Mouse (Mus musculus): ENCODE measurements around the gene Tenm2. TPM values are rescaled to one million over a fixed set of nuclear protein-coding genes. Genes with fewer than 3 reads are reported as not detected.

Gene Tenm2
- polyA plus RNA-seq, 1 experiment from 2014 or later, result 2.8 TPM

DNA sequence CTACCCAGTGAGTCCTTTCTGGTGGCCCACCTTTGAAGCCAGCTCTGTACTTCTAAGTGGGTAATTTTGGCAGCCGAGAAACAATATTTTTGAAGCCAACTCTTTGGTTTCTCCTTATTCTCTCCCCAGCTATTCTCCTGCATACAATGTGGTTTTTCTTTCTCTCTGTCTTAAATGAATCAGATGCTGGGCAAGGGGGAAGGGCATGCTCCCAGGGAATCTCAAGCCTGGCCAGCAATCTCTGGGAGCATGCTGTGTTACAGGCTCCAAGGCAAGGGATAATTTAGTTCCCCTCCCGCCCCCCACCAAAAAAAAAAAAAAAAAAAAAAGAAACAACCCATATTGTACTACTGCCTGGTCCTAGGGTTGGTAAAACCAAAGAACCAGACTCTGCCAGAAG lies 1112.5 kb downstream of the Tenm2 start:
- H3K4me1 ChIP-seq (ENCODE audit: control insufficient read depth, insufficient read depth, low read length), result no peaks in the 10 kb centered on the region
- H3K27ac ChIP-seq (ENCODE audit: low read length), result no peak overlapping the region
- no peak overlapping the region for H3K4me2 ChIP-seq (replicated peaks; ENCODE audit: low read depth, low read length)
- H3K36me3 ChIP-seq (ENCODE audit: control insufficient read depth, insufficient read depth, low read length), result no peaks in the 10 kb centered on the region
- WGBS, result 78% methylated on average over 2 of the region's 2 CpGs
- H3K27me3 ChIP-seq (ENCODE audit: control insufficient read depth, insufficient read depth, low read length), result no peaks in the 10 kb centered on the region
- H3K9ac ChIP-seq (replicated peaks; ENCODE audit: low read depth, low read length), result no peak overlapping the region
- no peaks in the 10 kb centered on the region for H3K9me3 ChIP-seq (ENCODE audit: control insufficient read depth, low read depth, low read length)
- no peak overlapping the region for H3K4me3 ChIP-seq (ENCODE audit: low read depth, low read length)
- ATAC-seq (ENCODE audit: insufficient number of reproducible peaks, insufficient read depth, low FRiP score, low read depth), result no peak

DNA sequence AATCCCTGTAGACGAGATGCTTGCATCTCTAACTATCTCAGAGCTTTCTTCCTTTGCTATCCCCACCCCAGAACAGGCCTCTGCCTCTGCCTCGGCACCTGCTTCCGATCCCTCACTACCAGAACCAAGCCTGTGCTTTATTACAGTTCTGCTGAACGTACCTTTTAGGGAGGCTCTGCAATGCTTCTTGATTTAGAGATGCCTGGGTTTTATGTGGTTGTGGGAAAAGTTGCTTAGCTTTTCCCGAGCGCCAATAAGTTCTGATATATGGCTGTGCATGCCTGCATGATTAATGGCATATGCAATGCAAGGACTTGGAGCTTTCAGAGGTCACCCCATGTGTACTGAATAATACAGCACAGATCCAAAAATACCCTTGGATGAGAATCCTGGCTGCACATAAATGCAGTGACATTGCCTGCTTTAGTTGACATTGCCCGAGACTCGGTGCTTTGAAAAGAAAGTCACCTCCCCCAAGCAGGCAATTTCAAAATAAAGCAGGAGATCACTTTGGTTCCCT lies 1114.3 kb downstream of the Tenm2 start:
- WGBS, result 59% methylated on average over 8 of the region's 8 CpGs
- Histone ChIP-seq H3K27ac (ENCODE audit: low read length) (no peak overlapping the region), H3K4me2 (replicated peaks; ENCODE audit: low read depth, low read length) (no peak overlapping the region), H3K4me1 (ENCODE audit: control insufficient read depth, insufficient read depth, low read length) (no peaks in the 10 kb centered on the region), H3K9me3 (ENCODE audit: control insufficient read depth, low read depth, low read length) (no peaks in the 10 kb centered on the region), H3K27me3 (ENCODE audit: control insufficient read depth, insufficient read depth, low read length) (no peaks in the 10 kb centered on the region), H3K9ac (replicated peaks; ENCODE audit: low read depth, low read length) (no peak overlapping the region), H3K36me3 (ENCODE audit: control insufficient read depth, insufficient read depth, low read length) (no peaks in the 10 kb centered on the region), H3K4me3 (ENCODE audit: low read depth, low read length) (no peak overlapping the region)
- no peak for ATAC-seq (ENCODE audit: insufficient number of reproducible peaks, insufficient read depth, low FRiP score, low read depth)

DNA sequence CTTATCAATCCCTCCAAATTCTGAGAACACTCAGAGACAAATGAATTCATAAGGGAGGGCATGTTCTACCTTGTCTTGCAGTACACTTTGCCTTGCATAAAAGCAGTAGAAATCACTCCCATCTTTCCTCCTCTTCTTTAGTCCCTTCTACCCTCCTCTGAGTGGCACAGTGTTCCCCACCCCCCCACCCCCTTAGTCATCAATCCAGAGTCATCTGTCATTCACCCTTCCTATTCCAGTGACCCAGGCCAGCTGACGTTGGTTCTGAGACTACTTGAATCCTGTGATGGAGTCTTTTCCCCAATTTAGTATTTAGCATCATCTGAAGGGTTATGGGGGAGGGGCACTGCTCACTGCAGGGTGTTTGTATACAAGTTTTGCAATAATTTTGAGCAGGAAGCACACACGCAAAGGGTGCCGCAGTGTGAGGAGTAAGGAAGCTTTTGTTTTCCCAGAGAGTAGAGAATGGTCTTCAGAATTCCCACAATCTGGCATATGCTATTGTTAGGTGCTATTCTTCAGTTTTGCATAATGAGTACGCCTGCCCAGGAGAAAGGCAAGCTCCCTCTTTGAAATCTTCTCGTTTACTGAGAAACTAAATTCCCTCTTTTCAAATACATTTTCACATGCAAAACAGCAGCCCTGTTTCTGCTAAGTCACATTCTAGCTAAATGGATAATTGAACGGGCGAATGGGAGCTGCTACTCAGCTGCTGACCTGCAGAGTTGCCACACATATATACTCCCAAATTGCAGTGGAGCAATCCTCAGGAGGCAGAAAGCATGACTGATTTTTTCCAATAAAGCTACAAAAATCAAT lies 1115.0 kb downstream of the Tenm2 start:
- no peak overlapping the region for H3K27ac ChIP-seq (ENCODE audit: low read length)
- H3K4me3 ChIP-seq (ENCODE audit: low read depth, low read length), result no peak overlapping the region
- H3K4me1 ChIP-seq (ENCODE audit: control insufficient read depth, insufficient read depth, low read length), result no peaks in the 10 kb centered on the region
- no peak for ATAC-seq (ENCODE audit: insufficient number of reproducible peaks, insufficient read depth, low FRiP score, low read depth)
- H3K4me2 ChIP-seq (replicated peaks; ENCODE audit: low read depth, low read length), result no peak overlapping the region
- no peaks in the 10 kb centered on the region for H3K36me3 ChIP-seq (ENCODE audit: control insufficient read depth, insufficient read depth, low read length)
- no peak overlapping the region for H3K9ac ChIP-seq (replicated peaks; ENCODE audit: low read depth, low read length)
- H3K27me3 ChIP-seq (ENCODE audit: control insufficient read depth, insufficient read depth, low read length), result no peaks in the 10 kb centered on the region
- WGBS, result 65% methylated on average over 7 of the region's 7 CpGs
- no peaks in the 10 kb centered on the region for H3K9me3 ChIP-seq (ENCODE audit: control insufficient read depth, low read depth, low read length)

DNA sequence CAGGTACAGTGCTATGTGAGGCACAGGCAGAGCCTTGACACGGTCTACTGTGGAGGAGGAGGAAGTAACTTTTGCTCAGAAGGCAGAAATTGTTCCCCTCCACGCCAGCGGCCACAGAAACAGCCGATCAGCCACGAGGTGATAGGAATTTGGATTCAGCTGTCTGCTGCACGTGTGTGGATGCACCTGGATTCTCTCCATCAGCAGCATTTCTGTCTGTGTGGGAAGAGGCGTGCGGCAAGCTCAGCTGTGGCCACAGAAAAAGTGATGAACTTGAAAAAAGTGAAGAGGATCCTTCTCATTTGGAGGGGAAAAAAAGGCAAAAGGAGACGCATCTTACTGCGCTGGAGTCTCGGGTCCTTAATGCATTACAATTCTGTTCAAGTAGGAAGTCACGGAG lies 1122.4 kb downstream of the Tenm2 start:
- 82% methylated on average over 12 of the region's 12 CpGs for WGBS
- Histone ChIP-seq H3K4me1 (ENCODE audit: control insufficient read depth, insufficient read depth, low read length) (no peaks in the 10 kb centered on the region), H3K27me3 (ENCODE audit: control insufficient read depth, insufficient read depth, low read length) (no peaks in the 10 kb centered on the region), H3K36me3 (ENCODE audit: control insufficient read depth, insufficient read depth, low read length) (no peaks in the 10 kb centered on the region), H3K9ac (replicated peaks; ENCODE audit: low read depth, low read length) (no peak overlapping the region), H3K9me3 (ENCODE audit: control insufficient read depth, low read depth, low read length) (no peaks in the 10 kb centered on the region), H3K27ac (ENCODE audit: low read length) (no peak overlapping the region), H3K4me2 (replicated peaks; ENCODE audit: low read depth, low read length) (no peak overlapping the region), H3K4me3 (ENCODE audit: low read depth, low read length) (no peak overlapping the region)
- no peak for ATAC-seq (ENCODE audit: insufficient number of reproducible peaks, insufficient read depth, low FRiP score, low read depth)

GRCm38 (mm10) chr11:36108970-36109731 lies 1126.6 kb downstream of the Tenm2 start:
- WGBS, result 25% methylated on average over 12 of the region's 12 CpGs
- H3K9me3 ChIP-seq (ENCODE audit: control insufficient read depth, low read depth, low read length), result no peaks in the 10 kb centered on the region
- H3K4me2 ChIP-seq (replicated peaks; ENCODE audit: low read depth, low read length), result no peak overlapping the region
- H3K27me3 ChIP-seq (ENCODE audit: control insufficient read depth, insufficient read depth, low read length), result no peaks in the 10 kb centered on the region
- no peak overlapping the region for H3K27ac ChIP-seq (ENCODE audit: low read length)
- 0 out of 2 replicates have a peak, but pooled peaks have one; percentile 42 for ATAC-seq (ENCODE audit: insufficient number of reproducible peaks, insufficient read depth, low FRiP score, low read depth)
- H3K36me3 ChIP-seq (ENCODE audit: control insufficient read depth, insufficient read depth, low read length), result no peaks in the 10 kb centered on the region
- H3K4me1 ChIP-seq (ENCODE audit: control insufficient read depth, insufficient read depth, low read length), result no peaks in the 10 kb centered on the region
- no peak overlapping the region for H3K9ac ChIP-seq (replicated peaks; ENCODE audit: low read depth, low read length)
- no peak overlapping the region for H3K4me3 ChIP-seq (ENCODE audit: low read depth, low read length)

- Histone ChIP-seq H3K4me1 (ENCODE audit: control insufficient read depth, insufficient read depth, low read length) (no peaks in the 10 kb centered on the region), H3K27me3 (ENCODE audit: control insufficient read depth, insufficient read depth, low read length) (no peaks in the 10 kb centered on the region), H3K27ac (ENCODE audit: low read length) (no peak overlapping the region), H3K4me2 (replicated peaks; ENCODE audit: low read depth, low read length) (no peak overlapping the region), H3K4me3 (ENCODE audit: low read depth, low read length) (no peak overlapping the region), H3K36me3 (ENCODE audit: control insufficient read depth, insufficient read depth, low read length) (no peaks in the 10 kb centered on the region), H3K9me3 (ENCODE audit: control insufficient read depth, low read depth, low read length) (no peaks in the 10 kb centered on the region), H3K9ac (replicated peaks; ENCODE audit: low read depth, low read length) (no peak overlapping the region)
- no peak for ATAC-seq (ENCODE audit: insufficient number of reproducible peaks, insufficient read depth, low FRiP score, low read depth)
- 82% methylated on average over 6 of the region's 6 CpGs for WGBS
These were observed 1127.9 kb downstream of the Tenm2 start for GRCm38 (mm10) chr11:36107840-36108239.

- Histone ChIP-seq H3K9ac (replicated peaks; ENCODE audit: low read depth, low read length) (no peak overlapping the region), H3K36me3 (ENCODE audit: control insufficient read depth, insufficient read depth, low read length) (no peaks in the 10 kb centered on the region), H3K27me3 (ENCODE audit: control insufficient read depth, insufficient read depth, low read length) (no peaks in the 10 kb centered on the region), H3K9me3 (ENCODE audit: control insufficient read depth, low read depth, low read length) (no peaks in the 10 kb centered on the region), H3K4me2 (replicated peaks; ENCODE audit: low read depth, low read length) (no peak overlapping the region), H3K27ac (ENCODE audit: low read length) (no peak overlapping the region), H3K4me1 (ENCODE audit: control insufficient read depth, insufficient read depth, low read length) (no peaks in the 10 kb centered on the region), H3K4me3 (ENCODE audit: low read depth, low read length) (no peak overlapping the region)
- WGBS, result 35% methylated on average over 10 of the region's 10 CpGs
- no peak for ATAC-seq (ENCODE audit: insufficient number of reproducible peaks, insufficient read depth, low FRiP score, low read depth)
These were observed 1129.1 kb downstream of the Tenm2 start for GRCm38 (mm10) chr11:36106639-36107038.

- Histone ChIP-seq H3K4me2 (replicated peaks; ENCODE audit: low read depth, low read length) (no peak overlapping the region), H3K36me3 (ENCODE audit: control insufficient read depth, insufficient read depth, low read length) (no peaks in the 10 kb centered on the region), H3K27ac (ENCODE audit: low read length) (no peak overlapping the region), H3K4me1 (ENCODE audit: control insufficient read depth, insufficient read depth, low read length) (no peaks in the 10 kb centered on the region), H3K9ac (replicated peaks; ENCODE audit: low read depth, low read length) (no peak overlapping the region), H3K9me3 (ENCODE audit: control insufficient read depth, low read depth, low read length) (no peaks in the 10 kb centered on the region), H3K27me3 (ENCODE audit: control insufficient read depth, insufficient read depth, low read length) (no peaks in the 10 kb centered on the region), H3K4me3 (ENCODE audit: low read depth, low read length) (no peak overlapping the region)
- no peak for ATAC-seq (ENCODE audit: insufficient number of reproducible peaks, insufficient read depth, low FRiP score, low read depth)
- 63% methylated on average over 6 of the region's 6 CpGs for WGBS
These were observed 1132.2 kb downstream of the Tenm2 start for GRCm38 (mm10) chr11:36103556-36103955.

Data from stomach, embryonic 14.5 days (tissue).